Mouse (Mus musculus) thymus, adult 2 months (tissue): ENCODE measurements at regions not wholly inside any gene's neighbourhood (a gene's known extent, or its start where the extent isn't known, plus 50 kb on each side); places are given as distances from the start of the nearest gene placed in this dataset.

ENCODE experiments used
- CTCF ChIP-seq: fragments of 200-500 bp; IDR thresholded peaks from 2 replicates; pipeline ENCODE4 v1.5.1; 2012; ENCODE audit warnings: mild to moderate bottlenecking, control low read depth, low read length, moderate library complexity, borderline replicate concordance; ENCODE audit not compliant: control insufficient read depth, poor library complexity, insufficient read depth; ENCODE audit errors: extremely low read depth
- POLR2A ChIP-seq: fragments of 200-500 bp; IDR thresholded peaks from 2 replicates; pipeline ENCODE4 v1.6.1; 2012; ENCODE audit warnings: mild to moderate bottlenecking, low read length, control low read depth, moderate library complexity; ENCODE audit not compliant: control insufficient read depth, poor library complexity, insufficient read depth; ENCODE audit errors: extremely low read depth

- TF ChIP-seq CTCF (no peak), POLR2A (no peak)
Observed at GRCm38 (mm10) chr5:77762013-77762412, 354.2 kb upstream of the Igfbp7 start.
